Mouse (Mus musculus) testis, postnatal 10 days (tissue): ENCODE measurements around the gene A230050P20Rik.

ENCODE experiments used
- DNase-seq: peaks from one replicate; pipeline ENCODE4 v3.0.0; 2021; ENCODE audit warnings: low spot score

The A230050P20Rik gene

DNA sequence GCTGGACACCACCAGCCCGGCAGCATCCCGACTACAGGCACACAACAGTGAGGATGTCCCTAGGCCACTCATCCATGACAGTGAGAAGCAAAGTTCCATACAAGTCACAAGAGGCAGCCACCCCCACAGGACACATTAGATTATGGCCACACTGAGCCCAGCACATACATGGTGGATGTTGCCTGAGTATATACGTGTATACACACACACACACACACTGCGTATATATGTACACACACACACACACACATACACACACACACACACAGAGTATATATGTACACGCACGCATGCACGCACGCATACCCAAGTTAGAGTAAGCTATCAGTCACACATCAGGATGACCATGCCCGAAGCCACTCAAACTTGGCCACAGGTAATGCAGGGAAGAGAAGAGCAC is 26.9 kb downstream of the A230050P20Rik start:
- no peak for DNase-seq

DNA sequence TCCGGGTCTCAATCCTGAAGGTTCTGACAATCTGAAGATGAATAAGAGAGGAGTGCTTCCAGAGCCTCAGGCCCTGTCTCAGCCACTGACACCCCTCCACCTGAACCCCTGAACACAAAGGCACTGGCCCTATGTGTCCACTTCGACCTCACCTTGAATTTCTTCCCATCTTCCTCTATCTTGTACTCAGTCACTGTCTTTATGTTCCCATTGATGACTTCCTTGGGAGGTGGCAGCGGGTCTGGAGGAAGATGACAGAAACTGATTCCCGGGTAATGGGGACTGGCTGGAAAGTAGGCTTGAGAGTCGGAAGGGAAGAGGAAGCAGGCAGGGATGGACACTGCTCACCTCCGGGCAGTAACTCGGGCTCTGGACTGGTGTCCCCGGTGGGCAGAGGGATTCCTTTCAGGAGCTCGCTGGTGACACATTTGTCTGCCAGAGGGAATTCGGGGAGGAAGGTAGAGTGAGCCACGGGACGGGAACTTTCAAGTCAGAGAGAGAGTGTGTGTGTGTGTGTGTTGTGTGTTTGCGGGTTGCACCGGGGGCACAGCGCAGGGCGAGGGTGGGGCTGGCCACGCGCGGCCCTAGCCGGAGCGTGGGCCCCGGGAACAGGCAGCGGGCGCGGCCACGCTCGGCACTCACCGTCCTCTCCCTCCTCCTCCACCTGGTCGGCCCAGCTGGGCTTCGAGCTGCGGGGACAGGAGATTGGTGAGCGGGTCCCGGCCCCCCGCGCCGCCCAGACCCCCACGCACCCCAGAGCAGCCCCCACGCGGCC is 29.5 kb downstream of the A230050P20Rik start:
- DNase-seq: no peak

DNA sequence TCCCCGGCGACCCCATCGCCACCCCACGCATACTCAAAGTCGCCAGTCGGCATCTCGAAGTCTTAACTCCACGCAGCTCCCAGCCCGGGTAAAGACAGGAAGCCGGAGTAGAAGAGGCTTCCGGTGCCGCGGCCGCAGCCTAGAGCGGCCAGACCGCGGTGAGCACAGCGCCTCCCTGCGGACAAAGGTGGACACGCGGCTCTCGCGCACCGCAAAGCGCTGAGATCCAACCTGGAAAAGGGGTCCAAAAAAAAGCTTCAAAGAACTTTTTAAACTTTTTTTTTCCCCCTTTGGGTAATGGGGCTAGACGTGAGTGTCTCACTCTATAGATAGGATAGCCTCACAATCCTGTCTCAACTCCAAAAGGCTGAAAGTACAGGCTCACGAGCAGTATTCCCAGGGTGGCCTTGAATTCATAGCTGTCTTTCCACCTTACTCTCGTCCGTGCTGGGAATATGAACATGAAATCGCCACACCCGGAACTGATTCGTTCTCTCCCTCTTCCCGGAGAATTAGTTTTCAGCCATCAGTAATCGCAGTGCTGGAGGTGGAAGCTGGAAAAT is 30.1 kb downstream of the A230050P20Rik start, which contains the start of gene Eif3g:
TSS of gene Eif3g (minus strand) at position 113 of the 563 bp plus-strand sequence.
- peak; percentile 94 for DNase-seq

DNA sequence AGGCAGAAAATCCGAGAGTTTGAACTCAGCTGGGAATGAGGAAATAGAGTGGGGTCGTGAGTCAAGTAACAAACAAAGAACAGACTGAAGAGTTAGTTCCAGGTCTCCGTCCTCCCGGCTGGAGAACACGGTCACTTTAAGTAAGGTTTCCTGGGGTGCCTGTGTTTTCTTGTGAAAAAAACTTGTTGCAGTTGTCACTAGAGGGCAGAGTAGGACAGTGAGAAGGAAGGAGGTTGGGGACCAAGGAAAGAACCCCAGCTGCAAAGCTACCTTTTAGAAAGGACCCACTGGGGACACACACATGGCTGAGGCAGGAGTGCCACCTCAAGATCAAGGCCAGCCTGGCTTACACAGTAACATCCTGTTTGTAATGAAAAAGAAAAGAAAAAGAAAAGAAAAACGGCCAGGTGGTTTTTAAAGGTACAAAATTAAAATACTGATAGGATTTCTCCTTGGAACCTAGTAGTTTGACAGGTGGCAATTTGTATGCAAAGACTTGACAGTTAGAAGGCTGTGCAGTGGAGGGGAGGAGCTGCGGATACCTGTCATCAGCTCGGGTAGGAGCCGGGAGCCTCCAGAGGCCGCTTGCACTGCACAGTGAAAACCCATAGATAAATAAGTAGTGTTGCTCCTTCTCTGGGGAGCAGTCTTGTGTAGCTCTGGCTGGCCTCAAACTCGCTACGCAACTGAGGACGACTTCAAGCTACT is 33.2 kb downstream of the A230050P20Rik start:
- DNase-seq: no peak

DNA sequence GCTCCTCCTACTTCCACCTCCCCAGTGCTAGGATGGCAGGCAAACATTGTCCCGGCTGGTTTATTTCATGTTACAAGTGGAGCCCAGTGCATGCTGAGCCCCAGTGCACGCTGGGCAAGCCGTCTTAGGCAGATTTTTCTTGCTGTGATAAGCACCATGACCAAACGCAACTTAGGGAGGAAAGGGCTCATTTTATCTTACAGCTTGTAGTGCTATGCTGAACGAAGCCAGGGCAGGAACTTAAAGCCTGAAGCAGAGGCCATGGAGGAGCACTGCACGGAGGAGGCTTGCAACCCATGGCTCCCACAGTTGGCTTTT is 33.7 kb downstream of the A230050P20Rik start:
- no peak for DNase-seq

DNA sequence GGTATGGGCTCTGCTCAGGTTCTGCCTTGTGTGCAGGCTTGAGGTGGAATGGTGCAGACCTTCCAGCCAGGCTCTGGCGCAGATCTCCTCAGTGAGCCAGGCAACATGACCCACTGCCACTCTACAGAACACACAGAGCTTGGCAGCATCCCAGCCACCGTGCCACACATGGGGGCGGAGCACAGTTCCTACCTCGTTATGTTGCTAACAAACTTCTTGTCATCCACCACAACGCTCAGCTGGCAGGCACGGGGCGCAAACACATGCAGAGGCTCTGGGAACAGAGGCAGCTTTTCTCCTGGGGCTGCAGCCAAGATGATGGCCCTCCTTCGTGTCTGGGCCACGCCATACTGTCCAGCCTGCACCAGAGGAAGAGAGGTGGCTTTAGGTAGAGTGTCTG is 41.5 kb downstream of the A230050P20Rik start:
- DNase-seq: no peak

DNA sequence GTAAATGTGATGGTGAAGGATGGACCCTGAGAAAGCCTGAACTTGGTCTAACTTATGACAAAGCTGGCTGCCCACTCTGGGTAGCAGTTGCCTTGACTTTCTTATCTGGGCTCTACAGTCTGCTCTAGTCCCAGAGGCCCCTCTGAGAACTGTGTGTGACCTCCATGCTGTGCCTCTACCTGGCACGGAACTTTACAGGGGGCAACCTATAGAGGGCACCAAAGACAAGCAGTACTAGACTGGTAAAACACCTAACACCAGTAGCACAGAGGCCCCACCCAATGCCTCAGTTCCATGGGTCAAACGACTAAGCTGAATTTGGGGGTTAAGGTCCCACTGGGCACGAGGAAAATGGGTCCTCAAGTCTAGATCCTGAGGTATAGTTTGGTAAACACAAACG is 47.7 kb downstream of the A230050P20Rik start:
- DNase-seq: no peak

DNA sequence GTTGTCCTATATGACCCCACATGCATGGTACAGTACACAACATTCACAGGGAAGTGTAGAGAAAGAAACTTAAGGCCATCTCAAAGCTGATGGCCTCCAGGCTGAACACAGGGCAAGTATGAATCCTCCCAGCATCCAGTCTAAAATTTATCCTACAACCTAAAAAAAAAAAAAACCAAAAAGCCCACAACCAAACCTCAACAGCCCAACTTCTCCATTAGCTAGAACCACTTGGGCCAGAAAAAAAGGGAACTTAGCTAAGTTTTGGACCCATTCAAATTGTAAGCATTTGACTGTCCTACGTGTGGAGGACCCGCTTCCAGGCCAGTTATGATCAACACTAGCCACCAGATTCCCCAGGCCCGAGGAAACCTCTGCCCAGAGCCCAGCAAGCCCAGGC is 54.8 kb downstream of the A230050P20Rik start:
- no peak for DNase-seq
